Mouse (Mus musculus): ENCODE measurements around the gene Iqgap1. TPM values are rescaled to one million over a fixed set of nuclear protein-coding genes. Genes with fewer than 3 reads are reported as not detected.

The Iqgap1 gene
- polyA plus RNA-seq, 1 experiment, result 222 TPM

GRCm38 (mm10) chr7:80711496-80711895 is 114.3 kb downstream of the Iqgap1 start:
- H3K36me3 ChIP-seq (ENCODE audit: control insufficient read depth, insufficient read depth, low read length, poor library complexity, severe bottlenecking), result peaks cover 9% of the 10 kb centered on the region
- H3K4me1 ChIP-seq (ENCODE audit: control insufficient read depth, insufficient read depth, low read length), result no peaks in the 10 kb centered on the region
- H3K4me3 ChIP-seq (ENCODE audit: low read depth, low read length), result no peak overlapping the region
- TF ChIP-seq EP300 (IDR thresholded peaks at IDR 0.05; ENCODE audit: insufficient read depth, low read depth, low read length), result no peak
- TF ChIP-seq CTCF (IDR thresholded peaks at IDR 0.05; ENCODE audit: low read depth, low read length), result no peak
- no peak for TF ChIP-seq POLR2A (IDR thresholded peaks at IDR 0.05; ENCODE audit: insufficient read depth, low read length)
- no peaks in the 10 kb centered on the region for H3K9me3 ChIP-seq (replicated peaks; ENCODE audit: control insufficient read depth, insufficient read depth, low read length, poor library complexity, severe bottlenecking)
- no peak overlapping the region for H3K27ac ChIP-seq (ENCODE audit: insufficient read depth, low read length)
- no peaks in the 10 kb centered on the region for H3K27me3 ChIP-seq (ENCODE audit: control insufficient read depth, insufficient read depth, low read length, poor library complexity, severe bottlenecking)
- H3K9ac ChIP-seq (ENCODE audit: low read depth, poor library complexity, severe bottlenecking), result no peak overlapping the region

- H3K9ac ChIP-seq (ENCODE audit: low read depth, poor library complexity, severe bottlenecking), result no peak overlapping the region
- no peak for TF ChIP-seq CTCF (IDR thresholded peaks at IDR 0.05; ENCODE audit: low read depth, low read length)
- TF ChIP-seq EP300 (IDR thresholded peaks at IDR 0.05; ENCODE audit: insufficient read depth, low read depth, low read length), result no peak
- no peak for TF ChIP-seq POLR2A (IDR thresholded peaks at IDR 0.05; ENCODE audit: insufficient read depth, low read length)
- H3K36me3 ChIP-seq (ENCODE audit: control insufficient read depth, insufficient read depth, low read length, poor library complexity, severe bottlenecking), result peaks cover 4% of the 10 kb centered on the region; the same call in 1 of the 2 replicates
- no peaks in the 10 kb centered on the region for H3K27me3 ChIP-seq (ENCODE audit: control insufficient read depth, insufficient read depth, low read length, poor library complexity, severe bottlenecking)
- no peaks in the 10 kb centered on the region for H3K9me3 ChIP-seq (replicated peaks; ENCODE audit: control insufficient read depth, insufficient read depth, low read length, poor library complexity, severe bottlenecking)
- H3K4me1 ChIP-seq (ENCODE audit: control insufficient read depth, insufficient read depth, low read length), result no peaks in the 10 kb centered on the region
- no peak overlapping the region for H3K4me3 ChIP-seq (ENCODE audit: low read depth, low read length)
- no peak overlapping the region for H3K27ac ChIP-seq (ENCODE audit: insufficient read depth, low read length)
These were observed 115.4 kb downstream of the Iqgap1 start for GRCm38 (mm10) chr7:80710333-80710732.

- TF ChIP-seq CTCF (IDR thresholded peaks at IDR 0.05; ENCODE audit: low read depth, low read length) (no peak), POLR2A (IDR thresholded peaks at IDR 0.05; ENCODE audit: insufficient read depth, low read length) (no peak), EP300 (IDR thresholded peaks at IDR 0.05; ENCODE audit: insufficient read depth, low read depth, low read length) (no peak)
- H3K4me3 ChIP-seq (ENCODE audit: low read depth, low read length), result no peak overlapping the region
These were observed 121.7 kb downstream of the Iqgap1 start for GRCm38 (mm10) chr7:80704066-80704465.

GRCm38 (mm10) chr7:80702510-80702909 is 123.3 kb downstream of the Iqgap1 start:
- no peaks in the 10 kb centered on the region for H3K27me3 ChIP-seq (ENCODE audit: control insufficient read depth, insufficient read depth, low read length, poor library complexity, severe bottlenecking)
- no peaks in the 10 kb centered on the region for H3K4me1 ChIP-seq (ENCODE audit: control insufficient read depth, insufficient read depth, low read length)
- no peak overlapping the region for H3K9ac ChIP-seq (ENCODE audit: low read depth, poor library complexity, severe bottlenecking)
- H3K4me3 ChIP-seq (ENCODE audit: low read depth, low read length), result no peak overlapping the region
- H3K36me3 ChIP-seq (ENCODE audit: control insufficient read depth, insufficient read depth, low read length, poor library complexity, severe bottlenecking), result no peaks in the 10 kb centered on the region
- TF ChIP-seq CTCF (IDR thresholded peaks at IDR 0.05; ENCODE audit: low read depth, low read length) (no peak), EP300 (IDR thresholded peaks at IDR 0.05; ENCODE audit: insufficient read depth, low read depth, low read length) (no peak)
- H3K27ac ChIP-seq (ENCODE audit: insufficient read depth, low read length), result no peak overlapping the region
- no peaks in the 10 kb centered on the region for H3K9me3 ChIP-seq (replicated peaks; ENCODE audit: control insufficient read depth, insufficient read depth, low read length, poor library complexity, severe bottlenecking)

More at GRCm38 (mm10) chr7:80704066-80704465, 121.7 kb downstream of the Iqgap1 start:
- Histone ChIP-seq H3K36me3 (ENCODE audit: control insufficient read depth, insufficient read depth, low read length, poor library complexity, severe bottlenecking) (no peaks in the 10 kb centered on the region), H3K27ac (ENCODE audit: insufficient read depth, low read length) (no peak overlapping the region), H3K4me1 (ENCODE audit: control insufficient read depth, insufficient read depth, low read length) (no peaks in the 10 kb centered on the region), H3K9me3 (replicated peaks; ENCODE audit: control insufficient read depth, insufficient read depth, low read length, poor library complexity, severe bottlenecking) (no peaks in the 10 kb centered on the region), H3K27me3 (ENCODE audit: control insufficient read depth, insufficient read depth, low read length, poor library complexity, severe bottlenecking) (no peaks in the 10 kb centered on the region), H3K9ac (ENCODE audit: low read depth, poor library complexity, severe bottlenecking) (no peak overlapping the region)

- H3K36me3 ChIP-seq (ENCODE audit: control insufficient read depth, insufficient read depth, low read length, poor library complexity, severe bottlenecking), result no peaks in the 10 kb centered on the region
- H3K9ac ChIP-seq (ENCODE audit: low read depth, poor library complexity, severe bottlenecking), result no peak overlapping the region
- no peak overlapping the region for H3K27ac ChIP-seq (ENCODE audit: insufficient read depth, low read length)
- H3K4me1 ChIP-seq (ENCODE audit: control insufficient read depth, insufficient read depth, low read length), result no peaks in the 10 kb centered on the region
- H3K27me3 ChIP-seq (ENCODE audit: control insufficient read depth, insufficient read depth, low read length, poor library complexity, severe bottlenecking), result no peaks in the 10 kb centered on the region
- no peaks in the 10 kb centered on the region for H3K9me3 ChIP-seq (replicated peaks; ENCODE audit: control insufficient read depth, insufficient read depth, low read length, poor library complexity, severe bottlenecking)
- no peak overlapping the region for H3K4me3 ChIP-seq (ENCODE audit: low read depth, low read length)
- TF ChIP-seq EP300 (IDR thresholded peaks at IDR 0.05; ENCODE audit: insufficient read depth, low read depth, low read length), result no peak
- TF ChIP-seq POLR2A (IDR thresholded peaks at IDR 0.05; ENCODE audit: insufficient read depth, low read length), result no peak
- no peak for TF ChIP-seq CTCF (IDR thresholded peaks at IDR 0.05; ENCODE audit: low read depth, low read length)
These were observed 126.1 kb downstream of the Iqgap1 start for GRCm38 (mm10) chr7:80699709-80700108.

- Histone ChIP-seq H3K27me3 (ENCODE audit: control insufficient read depth, insufficient read depth, low read length, poor library complexity, severe bottlenecking) (no peaks in the 10 kb centered on the region), H3K9me3 (replicated peaks; ENCODE audit: control insufficient read depth, insufficient read depth, low read length, poor library complexity, severe bottlenecking) (no peaks in the 10 kb centered on the region), H3K9ac (ENCODE audit: low read depth, poor library complexity, severe bottlenecking) (no peak overlapping the region), H3K27ac (ENCODE audit: insufficient read depth, low read length) (no peak overlapping the region), H3K4me3 (ENCODE audit: low read depth, low read length) (no peak overlapping the region), H3K4me1 (ENCODE audit: control insufficient read depth, insufficient read depth, low read length) (no peaks in the 10 kb centered on the region), H3K36me3 (ENCODE audit: control insufficient read depth, insufficient read depth, low read length, poor library complexity, severe bottlenecking) (no peaks in the 10 kb centered on the region)
- TF ChIP-seq EP300 (IDR thresholded peaks at IDR 0.05; ENCODE audit: insufficient read depth, low read depth, low read length) (no peak), CTCF (IDR thresholded peaks at IDR 0.05; ENCODE audit: low read depth, low read length) (no peak), POLR2A (IDR thresholded peaks at IDR 0.05; ENCODE audit: insufficient read depth, low read length) (no peak)
These were observed 126.8 kb downstream of the Iqgap1 start for GRCm38 (mm10) chr7:80698940-80699339.
